Mouse (Mus musculus) cerebellum, postnatal 10 days (tissue): ENCODE measurements at regions not wholly inside any gene's neighbourhood (a gene's known extent, or its start where the extent isn't known, plus 50 kb on each side); places are given as distances from the start of the nearest gene placed in this dataset.

Source experiments
- DNase-seq, 2 experiments: peaks; one replicate each; pipeline ENCODE4 v3.0.0; 2021; ENCODE audit warnings: mixed read lengths in 2 of 2

DNA sequence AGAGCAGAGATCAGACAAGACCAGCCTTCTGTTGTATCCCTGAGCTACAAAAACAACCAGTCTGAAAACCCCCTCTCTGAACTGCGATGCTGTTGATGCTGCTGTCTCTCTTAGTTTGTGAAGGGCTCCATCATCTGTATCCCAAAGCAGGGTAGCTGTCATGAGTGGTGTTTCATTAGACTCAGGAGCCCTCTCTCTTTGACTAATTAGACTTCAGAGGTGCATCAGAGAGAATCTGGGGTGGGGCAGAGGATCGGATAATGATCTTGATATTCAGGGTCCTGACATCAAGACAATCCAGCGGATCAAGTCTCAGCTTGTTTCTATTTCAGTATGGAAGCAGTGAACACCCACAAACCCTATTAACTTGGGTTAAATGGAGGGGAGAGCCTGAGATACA lies 70.6 kb upstream of the Slc24a4 start:
- no peak for DNase-seq

- DNase-seq, result peak; percentile 67 to 79
These were observed 70.1 kb upstream of the Slc24a4 start for GRCm38 (mm10) chr12:102058428-102058827.

DNA sequence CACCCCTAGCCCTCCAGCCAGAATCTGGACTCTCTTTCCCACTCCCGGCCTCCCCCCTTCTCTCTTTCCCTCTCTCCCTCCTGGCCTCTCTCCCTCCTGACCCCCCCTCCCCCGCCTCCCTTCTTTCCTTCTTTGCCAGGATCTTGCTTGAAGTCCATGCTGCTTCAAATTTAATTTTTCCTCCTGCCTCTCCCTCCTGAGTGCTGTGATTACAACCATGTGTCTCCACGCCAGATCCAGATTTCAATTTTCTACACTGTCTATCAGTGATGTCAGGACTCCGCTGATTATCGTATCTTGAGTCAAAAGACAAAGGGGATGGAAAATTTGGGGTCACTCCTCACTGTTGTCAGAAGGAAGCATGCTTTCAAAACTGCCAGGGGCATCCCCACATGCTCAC lies 67.4 kb upstream of the Slc24a4 start:
- DNase-seq, result no peak

DNA sequence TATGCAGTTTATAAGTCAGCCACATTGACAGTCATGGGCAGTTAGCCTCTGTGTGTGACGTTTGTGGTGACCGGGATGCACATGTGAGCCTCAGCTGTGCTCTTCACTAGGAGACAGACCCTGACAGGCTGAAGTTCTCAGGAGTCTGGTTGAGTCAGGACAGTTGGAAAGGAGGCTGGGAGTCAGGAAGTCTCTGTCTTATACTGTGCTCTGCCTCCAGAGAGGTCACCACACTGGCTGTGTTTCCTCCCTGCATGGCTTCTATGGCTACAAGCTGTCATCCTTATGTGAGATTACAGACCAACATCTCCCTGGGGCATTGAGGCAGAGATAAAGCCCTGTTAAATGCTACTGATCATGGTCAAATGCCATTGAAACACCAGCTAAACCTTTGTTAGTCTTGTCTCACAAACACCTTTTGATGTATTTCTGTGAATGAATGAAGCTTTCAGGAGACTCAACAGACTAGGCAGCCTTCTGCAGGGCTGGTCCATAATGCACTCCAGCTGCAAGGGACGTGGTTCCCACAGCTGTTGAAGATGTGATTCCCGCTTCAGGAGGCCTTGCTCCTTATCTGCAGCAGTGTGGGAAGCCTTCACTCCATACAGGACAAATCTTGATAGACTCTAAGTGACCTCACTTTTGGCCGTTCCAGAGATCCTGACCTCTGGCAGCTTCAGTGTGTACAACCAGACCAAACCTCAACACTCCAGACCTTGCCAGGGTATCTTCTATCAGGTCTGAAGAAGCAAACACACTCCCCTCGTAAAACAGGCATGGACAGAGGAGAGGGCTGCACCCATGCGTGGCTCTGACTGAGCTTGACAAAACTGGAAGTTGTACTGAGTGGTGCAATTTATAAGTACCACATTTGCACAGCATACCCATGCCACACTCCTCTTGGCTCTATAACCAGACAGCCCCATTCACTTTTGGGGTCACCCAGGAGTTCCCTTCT lies 66.6 kb upstream of the Slc24a4 start:
- DNase-seq, result no peak

GRCm38 (mm10) chr12:102062648-102063047 lies 65.9 kb upstream of the Slc24a4 start:
- no peak for DNase-seq

DNA sequence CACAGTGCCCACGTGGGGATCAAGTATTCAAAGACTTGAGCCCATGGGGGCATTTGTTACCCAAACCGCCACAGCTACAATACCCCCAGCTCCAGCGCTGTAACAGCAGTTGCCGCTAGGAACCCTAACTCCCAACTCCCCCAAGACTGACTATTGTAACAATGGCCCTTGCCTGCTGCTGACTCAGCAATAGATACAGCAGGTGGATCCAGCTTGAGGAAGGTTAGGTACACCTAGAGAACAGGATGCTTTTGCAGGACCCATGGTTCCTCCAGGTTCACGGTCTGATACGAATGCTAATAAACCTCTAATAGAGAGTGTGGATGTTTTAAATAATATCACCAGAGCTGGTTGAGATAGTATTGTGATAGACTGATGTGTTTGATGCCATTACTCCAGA lies 65.3 kb upstream of the Slc24a4 start:
- DNase-seq, result no peak

GRCm38 (mm10) chr12:102064710-102065325 lies 63.7 kb upstream of the Slc24a4 start:
- DNase-seq, result no peak

GRCm38 (mm10) chr12:102067685-102068084 lies 60.8 kb upstream of the Slc24a4 start:
- no peak for DNase-seq

- no peak for DNase-seq
These were observed 58.9 kb upstream of the Slc24a4 start for GRCm38 (mm10) chr12:102069521-102070201.

GRCm38 (mm10) chr12:102071888-102072619 lies 56.5 kb upstream of the Slc24a4 start:
- DNase-seq, result no peak

GRCm38 (mm10) chr12:102073540-102073939 lies 55.0 kb upstream of the Slc24a4 start:
- no peak for DNase-seq

DNA sequence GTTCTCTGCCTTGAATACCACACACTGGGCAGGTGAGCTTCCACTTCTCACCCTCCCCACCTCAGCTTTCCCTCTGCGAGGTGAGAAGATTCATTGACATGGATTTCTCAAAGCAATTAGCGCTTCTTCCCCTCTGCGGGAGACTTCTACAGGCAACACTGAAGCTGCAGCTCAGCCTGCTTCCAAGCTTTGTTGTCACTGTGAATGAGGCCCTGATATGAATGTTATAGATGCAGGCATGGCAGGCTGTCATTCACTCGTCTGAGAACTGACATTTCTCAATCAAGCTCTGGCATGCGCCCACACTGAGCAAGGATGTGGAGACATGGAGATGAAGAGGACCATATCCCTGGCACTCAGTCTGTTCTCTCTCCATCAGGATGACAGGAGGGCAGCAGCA lies 52.2 kb upstream of the Slc24a4 start:
- DNase-seq, result no peak
